Mouse (Mus musculus) ES-E14 (cell line): ENCODE data around the gene Wdr54. TPM values are rescaled to one million over a fixed set of nuclear protein-coding genes. Genes with fewer than 3 reads are reported as not detected.
A peak's percentile ranks its signal among the peaks of the same experiment; 100 is the strongest.

Source experiments
- DNase-seq: peaks from one replicate; pipeline ENCODE4 v3.0.0-alpha.2; 2013; ENCODE audit warnings: low read depth, low spot score
- H3K27ac ChIP-seq: 2 replicates; pipeline ENCODE4 v1.5.1; 2012; ENCODE audit warnings: low read depth, mild to moderate bottlenecking, low read length, moderate library complexity, mixed read lengths; ENCODE audit not compliant: poor library complexity, insufficient read depth, severe bottlenecking
- H3K36me3 ChIP-seq: 2 replicates; pipeline ENCODE4 v1.6.1; 2012; ENCODE audit warnings: mild to moderate bottlenecking, low read length, moderate library complexity, mixed read lengths; ENCODE audit not compliant: control insufficient read depth, poor library complexity, insufficient read depth, severe bottlenecking
- H3K4me1 ChIP-seq, 2 experiments: fragments of 150-350 bp in 1 of 2; sonication (generic) in 1 of 2; 2 replicates each; pipeline ENCODE4 v1.6.1; 2012; ENCODE audit warnings: low read length in 2 of 2, mild to moderate bottlenecking in 1 of 2, mixed read lengths in 1 of 2; ENCODE audit not compliant: control insufficient read depth in 2 of 2, insufficient read depth in 2 of 2, poor library complexity in 1 of 2
- H3K4me3 ChIP-seq, 2 experiments: fragments of 150-350 bp in 1 of 2; sonication (generic) in 1 of 2; 2 replicates each; pipeline ENCODE4 v1.5.1; 2012; ENCODE audit warnings: low read length in 2 of 2, low read depth in 1 of 2, mild to moderate bottlenecking in 1 of 2, mixed read lengths in 1 of 2; ENCODE audit not compliant: insufficient read depth in 1 of 2, poor library complexity in 1 of 2, severe bottlenecking in 1 of 2
- H3K9ac ChIP-seq: 2 replicates; pipeline ENCODE4 v1.6.1; 2012; ENCODE audit warnings: low read depth, mild to moderate bottlenecking, low read length, mixed read lengths; ENCODE audit not compliant: poor library complexity, insufficient read depth, severe bottlenecking
- H3K9me3 ChIP-seq: fragments of 150-350 bp; sonication (generic); 2 replicates; pipeline ENCODE4 v1.6.1; 2012; ENCODE audit warnings: low read depth, mild to moderate bottlenecking, low read length; ENCODE audit not compliant: control insufficient read depth, insufficient read depth
- CHD2 ChIP-seq: IDR thresholded peaks from 2 replicates; pipeline ENCODE4 v1.6.1; 2014; ENCODE audit warnings: mild to moderate bottlenecking, low read depth, low read length, inconsistent platforms
- HCFC1 ChIP-seq: IDR thresholded peaks from 2 replicates; pipeline ENCODE4 v1.6.1; 2012; ENCODE audit warnings: low read length, inconsistent platforms, borderline replicate concordance; ENCODE audit not compliant: insufficient read depth
- MAFK ChIP-seq: IDR thresholded peaks from 2 replicates; pipeline ENCODE4 v1.6.1; 2014; ENCODE audit warnings: mild to moderate bottlenecking, low read depth, low read length, inconsistent platforms; ENCODE audit not compliant: insufficient read depth
- ZC3H11A ChIP-seq: IDR thresholded peaks from 2 replicates; pipeline ENCODE4 v1.6.1; 2012; ENCODE audit warnings: low read depth, mild to moderate bottlenecking, inconsistent platforms, low read length, borderline replicate concordance
- ZNF384 ChIP-seq: IDR thresholded peaks from 2 replicates; pipeline ENCODE4 v1.6.1; 2012; ENCODE audit warnings: low read depth, low read length, inconsistent platforms
- in situ Hi-C, 2 experiments: fragments of 600-800 bp; cut with MboI; formaldehyde crosslinking; loops; one replicate each; pipeline ENCODE4 v1.15.1; 2025; ENCODE audit warnings: low sequenced_read_pairs in 2 of 2, inconsistent platforms in 1 of 2; ENCODE audit not compliant: unreplicated experiment in 2 of 2
- total RNA-seq: library from RNA; depleted of rRNA; stranded (reverse); fragments of 300-350 nt; gene quantifications from 2 replicates; pipeline ENCODE4 v1.2.3, GENCODE M21; 2012

The Wdr54 gene
- total RNA-seq, 1 experiment = 3.7 TPM

- H3K4me3 ChIP-seq = peak overlapping the region in 1 of 2 experiments; percentile 50; a peak in 1 of 4 replicates
- H3K36me3 ChIP-seq = no peaks in the 10 kb centered on the region
- no peak overlapping the region for H3K9ac ChIP-seq
- H3K27ac ChIP-seq = no peak overlapping the region
- in situ Hi-C loops = no loop called here
- H3K9me3 ChIP-seq = no peaks in the 10 kb centered on the region
- DNase-seq = no peak
- peaks cover 5 to 9% of the 10 kb centered on the region in 2 experiments; a peak in 3 of 4 replicates for H3K4me1 ChIP-seq
- TF ChIP-seq MAFK = no peak
- TF ChIP-seq ZNF384 = no peak
- TF ChIP-seq CHD2 = no peak
- no peak for TF ChIP-seq ZC3H11A
- no peak for TF ChIP-seq HCFC1
Observed at GRCm38 (mm10) chr6:83141636-83142035, 14.6 kb downstream of the Wdr54 start.

- no peak for DNase-seq
- Histone ChIP-seq H3K4me1 (peaks cover 3 to 10% of the 10 kb centered on the region in 2 experiments; a peak in 3 of 4 replicates), H3K9me3 (no peaks in the 10 kb centered on the region), H3K4me3 (no peak overlapping the region), H3K27ac (no peak overlapping the region), H3K9ac (no peak overlapping the region), H3K36me3 (no peaks in the 10 kb centered on the region)
- in situ Hi-C loops = no loop called here
- TF ChIP-seq ZC3H11A (no peak), HCFC1 (no peak)
Observed at GRCm38 (mm10) chr6:83140044-83140443, 16.2 kb downstream of the Wdr54 start.

DNA sequence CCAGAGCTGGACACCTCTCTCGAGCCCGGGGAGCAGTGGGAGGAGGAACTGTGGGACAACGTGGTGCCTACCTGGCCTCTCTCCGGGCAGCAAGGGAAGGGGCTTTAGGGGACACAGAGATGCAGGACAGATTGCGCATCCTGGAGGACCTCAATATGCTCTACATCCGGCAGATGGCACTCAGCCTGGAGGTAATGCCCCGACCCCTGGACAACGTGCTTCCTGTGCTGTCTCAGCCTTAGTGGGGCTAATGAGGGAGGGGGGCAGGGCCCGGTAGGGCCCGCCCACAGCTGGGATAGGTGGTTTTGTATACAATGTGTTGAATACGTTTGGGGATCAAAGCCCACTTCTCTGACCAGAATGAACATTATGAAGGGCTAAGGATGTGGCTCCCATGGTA is 18.1 kb downstream of the Wdr54 start:
- no peak for DNase-seq
- no peaks in the 10 kb centered on the region for H3K9me3 ChIP-seq
- peaks cover 3 to 10% of the 10 kb centered on the region in 2 experiments; a peak in 2 of 4 replicates for H3K4me1 ChIP-seq
- no peak overlapping the region for H3K27ac ChIP-seq
- H3K9ac ChIP-seq = no peak overlapping the region
- H3K4me3 ChIP-seq = peak overlapping the region in 1 of 2 experiments; percentile 69; a peak in 1 of 4 replicates
- in situ Hi-C loops = no loop called here
- no peak for TF ChIP-seq ZNF384
- TF ChIP-seq CHD2 = no peak
- TF ChIP-seq ZC3H11A = no peak
- no peak for TF ChIP-seq HCFC1
- TF ChIP-seq MAFK = no peak
- no peaks in the 10 kb centered on the region for H3K36me3 ChIP-seq

- Histone ChIP-seq H3K9me3 (no peaks in the 10 kb centered on the region), H3K4me1 (peaks cover 3 to 10% of the 10 kb centered on the region in 2 experiments; a peak in 2 of 4 replicates), H3K9ac (peak overlapping the region; percentile 40), H3K4me3 (peak overlapping the region; percentile 51 to 69), H3K27ac (no peak overlapping the region), H3K36me3 (no peaks in the 10 kb centered on the region)
- in situ Hi-C loops = no loop called here
- DNase-seq = no peak
- TF ChIP-seq MAFK (no peak), CHD2 (no peak), ZC3H11A (no peak), HCFC1 (no peak), ZNF384 (no peak)
Observed at GRCm38 (mm10) chr6:83137576-83137950, 18.6 kb downstream of the Wdr54 start.

DNA sequence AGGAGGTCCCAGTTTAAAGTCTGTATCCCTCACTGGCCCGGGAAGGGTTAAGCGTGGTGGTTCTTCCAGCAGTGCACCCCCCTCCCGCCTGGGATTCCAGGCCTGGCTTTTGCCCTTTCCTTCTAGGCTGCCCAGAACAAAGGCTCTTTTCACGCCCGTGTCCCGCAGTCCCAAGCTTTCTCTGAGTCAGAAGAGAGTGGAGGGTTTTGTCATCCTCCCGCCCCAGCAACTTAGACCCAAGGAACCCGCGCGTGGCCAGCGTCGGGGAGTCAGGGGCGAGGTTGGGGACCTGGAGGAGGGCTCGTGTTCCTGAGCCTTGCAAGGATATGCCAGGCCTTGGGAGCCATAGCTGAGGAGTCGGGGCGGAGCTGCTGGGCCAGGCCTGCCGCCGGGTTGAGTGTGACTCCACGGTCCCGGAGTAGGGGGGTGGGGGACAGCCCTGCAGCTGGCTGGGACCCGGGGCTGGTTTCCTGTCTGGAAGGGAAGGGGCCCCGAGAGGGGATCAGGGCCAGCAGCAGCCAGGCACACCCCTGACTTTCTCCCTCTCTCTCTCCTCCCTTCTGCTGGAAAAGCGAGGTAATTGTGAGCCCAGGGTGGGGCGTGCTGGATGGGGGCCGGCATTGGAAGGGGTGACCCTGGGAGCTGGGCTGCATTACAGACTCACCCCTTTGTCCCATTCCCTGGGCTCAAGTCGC is 19.2 kb downstream of the Wdr54 start:
- DNase-seq = no peak
- in situ Hi-C loops = no loop called here
- peak overlapping the region; percentile 40 for H3K9ac ChIP-seq
- peaks cover 3 to 10% of the 10 kb centered on the region in 2 experiments; a peak in 2 of 4 replicates for H3K4me1 ChIP-seq
- no peak overlapping the region for H3K27ac ChIP-seq
- H3K36me3 ChIP-seq = no peaks in the 10 kb centered on the region
- H3K9me3 ChIP-seq = no peaks in the 10 kb centered on the region
- peak overlapping the region; percentile 51 to 69 for H3K4me3 ChIP-seq
- TF ChIP-seq MAFK (no peak), ZNF384 (no peak), ZC3H11A (no peak), HCFC1 (no peak), CHD2 (no peak)
